ENCODE assay signal across 15 mouse cellular contexts in the genomic region with DNA sequence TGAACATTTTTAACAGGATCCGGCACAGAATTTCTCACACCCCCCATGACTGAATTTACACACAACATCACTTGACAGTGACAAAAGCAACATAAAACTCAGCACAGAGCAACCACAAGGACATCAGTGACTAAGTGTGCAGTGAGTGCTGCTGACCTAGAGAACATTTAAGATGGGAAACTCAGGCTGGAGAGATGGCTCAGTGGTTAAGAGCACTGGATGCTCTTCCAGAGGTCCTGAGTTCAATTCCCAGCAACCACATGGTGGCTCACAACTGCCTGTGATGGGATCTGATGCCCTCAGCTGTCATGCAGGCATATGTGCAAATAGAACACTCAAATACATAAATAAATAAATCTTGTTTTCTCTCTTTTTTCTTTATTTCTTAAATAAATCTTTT. TPM values are rescaled to one million over a fixed set of nuclear protein-coding genes. Genes with fewer than 3 reads are reported as not detected.
DNase-seq lines count a peak whose midpoint lies in the region.
"Had no signal": no experiment of that assay in that cellular context is flagged by ENCODE, and none has a peak within 500 bp of the region (broad histone marks: within the 10 kb centered on the region; RNA-seq: fewer than 3 reads in every experiment).

No protein-coding gene starts in this region.

- peak; percentile 50 to 87 for DNase-seq in adrenal gland, adult (ENCODE audit: inconsistent age in 2 of 2, low spot score in 1 of 2)
- no peak for DNase-seq in adrenal gland, postnatal 4 days (ENCODE audit: low spot score in 2 of 2)
- peak; percentile 38 for DNase-seq in adrenal gland, postnatal 10 days
- DNase-seq in adrenal gland, postnatal 25 days, result peak; percentile 39
- no peak for DNase-seq in thymus, postnatal 36 days
- DNase-seq in right cerebral cortex, adult 2 months (ENCODE audit: low spot score in 2 of 2), result no peak
- no peak for DNase-seq in thymus, adult 18-20 months
- DNase-seq: B cell, adult 2 months; cerebellum, adult 11-12 months; cerebellum, adult 2 months; cerebellum, adult 9-10 months; cerebellum, postnatal 10 days; cerebellum, postnatal 25 days; forebrain, postnatal 0 days had no signal

RNA-seq across cellular contexts. Expression of gene Limch1, which starts 12.1 kb away (rescaled TPM):
- 100 to 1,000 TPM; 150 to 161 TPM for total RNA-seq in adrenal gland, postnatal 4 days (2021)
- total RNA-seq in adrenal gland, postnatal 10 days (2021), result 100 to 1,000 TPM in 1 of 2 experiments, 10 to 100 TPM in 1; 69.5 to 100 TPM
- total RNA-seq in adrenal gland, postnatal 25 days (2021), result 83.8 and 127 TPM in 2 replicates

RNA-seq across cellular contexts. Expression of gene Uchl1, which starts 57.7 kb away (rescaled TPM):
- 100 to 1,000 TPM; 219 to 249 TPM for total RNA-seq in adrenal gland, postnatal 4 days (2021)
- total RNA-seq in adrenal gland, postnatal 10 days (2021), result 100 to 1,000 TPM; 115 to 159 TPM
- total RNA-seq in adrenal gland, postnatal 25 days (2021), result 56.6 and 75.0 TPM in 2 replicates
- total RNA-seq: CH12.LX had no signal

Comparison
In these comparisons a context has a peak if more than half of its experiments do, and no peak if none do; other contexts are left out.
1. DNase-seq: peak in adrenal gland, adult (2 of 2), adrenal gland, postnatal 10 days (single experiment) and adrenal gland, postnatal 25 days (single experiment); none in adrenal gland, postnatal 4 days (0 of 2), thymus, postnatal 36 days (0 of 2), right cerebral cortex, adult 2 months (0 of 2) and thymus, adult 18-20 months (0 of 2).